Mouse (Mus musculus) layer of hippocampus, postnatal 36 days (tissue): ENCODE measurements around the gene Pdpk1. TPM values are rescaled to one million over a fixed set of nuclear protein-coding genes. Genes with fewer than 3 reads are reported as not detected.
A peak's percentile ranks its signal among the peaks of the same experiment; 100 is the strongest.

Source experiments
- DNase-seq, 2 experiments: peaks; one replicate each; pipeline ENCODE4 v3.0.0; 2022
- total RNA-seq, 2 experiments: library from RNA; stranded (reverse); gene quantifications; 2 replicates each; pipeline ENCODE4 v1.2.3; 2021

Gene Pdpk1
- 100 to 1,000 TPM; 104 to 105 TPM for total RNA-seq

DNA sequence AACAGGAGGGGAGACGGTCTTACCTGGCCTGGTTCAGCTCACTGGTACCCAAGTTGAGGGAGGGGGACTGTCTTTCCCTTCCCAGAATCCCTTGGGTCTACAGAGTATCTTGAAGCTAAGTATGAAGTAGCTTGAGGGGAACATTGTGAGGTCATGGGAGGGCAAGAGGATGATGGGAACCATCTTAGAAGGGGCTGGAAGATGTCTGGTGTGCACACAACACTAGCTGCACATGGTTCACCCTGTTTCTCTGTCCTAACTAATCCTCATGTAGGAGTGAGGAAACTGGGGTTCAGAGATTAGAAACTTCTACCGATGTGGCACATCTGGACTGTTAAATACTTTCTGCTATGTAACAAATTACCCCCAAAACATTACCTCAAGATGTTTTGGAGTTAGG, at the start of gene Pdpk1:
Pdpk1 (minus strand) TSS at position 101 of the 400 bp plus-strand sequence.
- DNase-seq, result no peak

- no peak for DNase-seq
Measured at GRCm38 (mm10) chr17:24199741-24200140, 49.0 kb upstream of the Pdpk1 start.

GRCm38 (mm10) chr17:24199252-24199651, 48.5 kb upstream of the Pdpk1 start:
- peak; percentile 58 to 62 for DNase-seq

- DNase-seq, result no peak
Measured at GRCm38 (mm10) chr17:24197032-24197824, 46.5 kb upstream of the Pdpk1 start.

DNA sequence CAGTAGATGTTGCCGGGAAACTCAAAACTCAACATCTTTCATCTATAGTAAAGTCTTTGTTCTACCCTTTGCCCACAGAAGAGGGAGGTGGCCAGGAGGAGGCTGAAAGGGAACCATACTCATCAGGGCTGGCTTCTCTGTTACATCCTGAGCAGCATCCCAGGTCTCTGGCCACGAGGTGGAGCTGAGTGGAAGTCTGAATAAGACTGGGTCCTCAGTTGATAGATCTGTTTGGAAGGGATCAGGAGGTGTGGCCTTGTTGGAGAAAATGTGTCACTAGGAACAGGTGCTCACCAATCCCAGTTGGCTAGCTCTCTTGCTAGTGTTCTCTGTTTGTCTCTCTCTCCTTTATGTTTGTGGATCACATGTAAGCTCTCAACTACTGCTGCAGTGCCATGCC, 44.6 kb upstream of the Pdpk1 start:
- no peak for DNase-seq

GRCm38 (mm10) chr17:24193769-24194168, 43.0 kb upstream of the Pdpk1 start:
- DNase-seq, result no peak

GRCm38 (mm10) chr17:24193268-24193667, 42.5 kb upstream of the Pdpk1 start:
- DNase-seq, result no peak

DNA sequence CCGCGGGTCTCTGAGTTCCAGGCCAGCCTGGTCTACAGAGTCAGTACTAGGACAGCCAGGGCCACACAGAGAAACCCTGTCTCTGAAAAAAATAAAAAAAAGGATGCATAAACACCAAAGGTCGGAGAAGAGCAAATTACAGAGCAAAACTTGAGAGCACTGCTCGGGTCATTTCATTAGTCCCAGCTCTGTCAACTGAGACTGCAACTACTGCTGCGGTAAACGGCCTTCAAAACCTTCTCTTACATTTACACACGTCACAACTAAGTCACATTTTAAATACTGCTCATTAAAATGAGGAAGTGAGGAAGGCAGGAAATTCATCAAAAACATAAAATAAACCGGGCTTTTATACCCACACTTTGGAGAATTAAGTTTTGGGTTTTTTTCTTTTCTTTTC, 42.1 kb upstream of the Pdpk1 start:
- DNase-seq, result no peak

DNA sequence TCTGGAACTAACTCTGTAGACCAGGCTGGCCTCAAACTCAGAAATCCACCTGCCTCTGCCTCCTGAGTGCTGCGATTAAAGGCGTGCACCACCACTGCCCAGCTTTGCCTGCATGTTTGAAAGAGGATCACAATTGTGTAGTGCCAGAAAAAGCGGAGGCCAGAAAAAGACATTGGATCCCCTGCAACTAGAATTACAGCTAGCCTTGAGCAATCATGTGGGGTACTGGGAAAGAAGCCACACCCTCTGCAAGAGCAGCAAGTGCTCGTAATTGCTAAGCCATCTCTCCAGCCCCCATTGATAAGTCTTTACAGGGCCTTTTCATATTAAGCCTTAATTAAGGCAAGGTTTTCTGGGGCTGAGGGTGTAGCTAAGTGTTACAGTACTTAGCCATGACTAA, 40.8 kb upstream of the Pdpk1 start:
- DNase-seq, result no peak

GRCm38 (mm10) chr17:24190934-24191333, 40.2 kb upstream of the Pdpk1 start:
- no peak for DNase-seq

- no peak for DNase-seq
Measured at GRCm38 (mm10) chr17:24174259-24174658, 23.5 kb upstream of the Pdpk1 start.

- peak; percentile 51 to 60 for DNase-seq
Measured at GRCm38 (mm10) chr17:24173423-24173822, 22.7 kb upstream of the Pdpk1 start.

- no peak for DNase-seq
Measured at GRCm38 (mm10) chr17:24171738-24172137, 21.0 kb upstream of the Pdpk1 start.

GRCm38 (mm10) chr17:24170729-24171128, 20.0 kb upstream of the Pdpk1 start:
- DNase-seq, result no peak

GRCm38 (mm10) chr17:24170125-24170524, 19.4 kb upstream of the Pdpk1 start:
- DNase-seq, result no peak

DNA sequence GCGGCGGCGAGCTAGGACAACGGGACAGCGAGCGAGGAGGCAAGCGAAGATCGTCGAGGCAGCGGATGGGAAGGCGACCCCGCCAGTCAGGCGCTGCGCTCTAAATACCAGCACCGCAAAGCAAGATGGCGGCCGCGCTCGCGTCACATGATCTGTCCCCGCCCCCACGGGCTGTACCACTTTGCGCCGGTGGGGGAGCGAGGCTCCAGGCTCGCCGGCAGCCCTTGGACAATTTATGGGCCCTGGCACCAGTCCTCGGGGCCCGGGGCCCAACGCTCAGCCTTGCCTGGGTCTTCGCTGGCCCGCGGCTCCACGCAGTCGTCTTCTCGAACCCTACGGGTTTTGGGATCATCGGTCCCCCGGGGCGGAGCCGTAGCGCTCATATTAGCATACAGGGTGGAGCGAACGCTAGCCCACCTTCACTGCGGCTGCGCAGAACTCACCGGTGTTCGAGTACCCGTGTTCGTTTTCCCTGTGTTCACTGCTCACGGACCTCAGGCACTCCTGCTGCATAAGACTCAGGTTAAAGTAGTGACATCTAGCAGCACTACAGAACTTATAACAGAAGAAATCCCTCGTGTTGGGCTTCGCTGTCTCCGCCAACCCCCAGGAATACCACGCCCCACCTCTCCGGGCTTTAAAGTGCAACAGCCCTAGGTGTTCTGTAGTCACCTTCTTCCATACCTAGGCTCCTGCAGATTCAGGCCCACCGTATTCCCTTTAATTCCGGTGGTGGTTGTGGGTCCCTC, 18.8 kb upstream of the Pdpk1 start, which contains the start of gene Atp6v0c:
Atp6v0c (minus strand) TSS at position 386 of the 749 bp plus-strand sequence.
- DNase-seq, result peak; percentile 95

- peak; percentile 66 to 71 for DNase-seq
Measured at GRCm38 (mm10) chr17:24168590-24169277, 18.0 kb upstream of the Pdpk1 start.

- no peak for DNase-seq
Measured at GRCm38 (mm10) chr17:24167891-24168505, 17.3 kb upstream of the Pdpk1 start.

DNA sequence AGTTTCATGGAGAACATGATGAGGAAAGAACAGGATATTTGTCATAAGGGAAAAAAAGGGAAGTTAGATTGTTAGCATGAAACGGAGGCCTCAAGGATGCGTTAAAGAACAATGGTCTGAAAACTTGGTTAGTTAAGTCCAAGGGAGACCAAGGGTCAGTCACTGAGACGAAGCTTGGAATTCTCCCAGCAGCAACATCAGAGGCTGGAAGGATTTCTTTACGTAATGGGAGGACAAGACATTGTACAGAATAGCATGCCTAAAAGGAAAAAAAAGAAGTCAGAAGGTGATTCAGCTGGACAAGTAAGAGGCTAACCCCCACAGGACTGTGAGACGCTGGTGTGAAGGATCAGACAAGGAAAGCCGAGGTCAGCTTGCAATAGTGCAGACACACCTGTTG, 16.4 kb upstream of the Pdpk1 start:
- DNase-seq, result no peak

DNA sequence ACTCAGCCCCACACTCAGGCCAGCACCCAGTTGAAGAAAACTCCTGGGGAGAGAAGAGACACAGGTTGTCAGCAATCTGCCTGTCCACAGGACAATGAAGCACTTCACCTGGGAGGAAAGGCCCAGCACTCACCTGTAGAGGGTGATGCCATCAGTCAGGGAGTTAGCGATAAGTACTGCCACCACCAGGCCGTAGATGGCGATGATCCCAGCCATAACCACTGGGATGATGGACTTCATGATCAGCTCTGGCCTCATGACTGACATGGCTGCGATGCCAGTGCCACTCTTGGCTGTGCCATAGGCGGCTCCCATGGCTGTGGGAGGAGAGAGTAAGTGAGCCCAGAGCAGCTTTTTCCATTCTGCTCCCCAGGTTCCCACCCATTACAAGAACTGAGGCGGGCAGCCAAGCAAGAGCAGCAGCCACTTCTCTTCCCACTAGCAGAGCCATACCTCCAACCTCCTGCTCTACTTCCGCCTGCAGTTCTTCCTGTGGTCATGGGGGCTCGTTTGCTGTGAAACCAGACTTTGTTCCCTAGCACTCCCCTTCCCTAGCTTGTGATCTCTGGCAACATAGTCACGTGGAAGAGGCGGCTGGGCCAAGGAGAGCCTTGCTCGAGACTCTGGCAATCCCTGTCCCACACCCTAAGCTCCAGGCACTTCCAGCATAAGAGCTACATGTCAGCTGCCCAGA, 14.0 kb upstream of the Pdpk1 start:
- DNase-seq, result peak in 1 of 2 experiments; percentile 18

DNA sequence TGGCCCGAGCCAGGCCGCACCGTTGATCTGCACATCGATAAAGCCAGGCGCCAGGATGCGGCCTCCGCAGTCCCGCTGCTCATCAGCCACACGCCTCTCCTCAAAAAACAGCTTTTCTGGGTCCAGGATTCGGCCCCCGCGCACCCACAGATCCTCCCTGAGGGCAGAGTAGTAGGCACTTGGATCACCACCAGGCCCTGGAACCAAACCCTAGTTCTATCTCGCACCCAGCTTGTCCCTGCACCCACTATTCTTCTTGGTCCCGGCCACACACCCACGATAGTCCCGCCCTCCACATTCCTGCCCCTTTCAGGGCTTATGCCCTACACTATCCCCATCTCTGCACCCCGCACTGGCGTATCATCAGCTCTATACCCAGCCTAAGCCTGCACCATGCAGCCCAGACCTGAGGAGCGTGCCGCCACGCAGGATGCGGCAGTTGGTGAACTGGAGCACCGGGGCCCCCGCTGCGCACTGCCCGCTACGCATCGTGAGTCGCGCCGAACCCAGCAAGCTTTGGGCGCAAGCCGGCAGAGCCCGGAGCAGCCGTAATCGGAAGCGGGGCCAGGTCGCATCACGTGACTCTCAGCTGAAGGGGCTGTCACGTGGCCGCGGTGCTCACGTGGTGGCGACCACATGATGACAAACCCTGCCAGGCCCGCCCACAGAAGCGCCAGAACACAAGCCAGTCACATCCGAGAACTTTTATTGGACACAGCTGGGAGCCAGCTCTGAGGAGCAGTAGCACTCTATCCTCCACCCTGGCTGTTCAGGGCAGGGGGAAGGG, 12.6 kb upstream of the Pdpk1 start, which contains the start of gene Amdhd2:
Amdhd2 (minus strand) TSS at position 591 of the 787 bp plus-strand sequence.
- DNase-seq, result peak; percentile 95 to 97
